Mouse (Mus musculus) MEL (cell line): ENCODE data around the gene Iscu. TPM values are rescaled to one million over a fixed set of nuclear protein-coding genes. Genes with fewer than 3 reads are reported as not detected.

Source experiments
- DNase-seq: peaks from one replicate; pipeline ENCODE4 v3.0.0; 2011; ENCODE audit warnings: low read depth, low spot score
- H3K27ac ChIP-seq: 2 replicates; pipeline ENCODE4 v1.5.1; 2012; ENCODE audit warnings: low read depth, mild to moderate bottlenecking, control low read depth, low read length, moderate library complexity; ENCODE audit not compliant: control insufficient read depth
- H3K27me3 ChIP-seq, 2 experiments: fragments of 150-350 bp in 1 of 2; sonication (generic) in 1 of 2; 2 replicates each; pipeline ENCODE4 v1.6.1; 2012; ENCODE audit warnings: low read length in 2 of 2, mild to moderate bottlenecking in 2 of 2, improper control_type of control experiment in 1 of 2, moderate library complexity in 1 of 2; ENCODE audit not compliant: insufficient read depth in 2 of 2, control insufficient read depth in 1 of 2
- H3K36me3 ChIP-seq, 2 experiments: 2 replicates each; pipeline ENCODE4 v1.6.1; 2012 to 2014; ENCODE audit warnings: low read length in 2 of 2, improper control_type of control experiment in 1 of 2, inconsistent platforms in 1 of 2, mild to moderate bottlenecking in 1 of 2; ENCODE audit not compliant: insufficient read depth in 2 of 2, control insufficient read depth in 1 of 2
- H3K4me1 ChIP-seq, 2 experiments: fragments of 150-350 bp in 1 of 2; sonication (generic) in 1 of 2; 2 replicates each; pipeline ENCODE4 v1.6.1; 2012; ENCODE audit warnings: low read length in 2 of 2, improper control_type of control experiment in 1 of 2, mild to moderate bottlenecking in 1 of 2; ENCODE audit not compliant: insufficient read depth in 2 of 2, control insufficient read depth in 1 of 2
- H3K4me3 ChIP-seq, 2 experiments: fragments of 150-350 bp in 1 of 2; sonication (generic) in 1 of 2; 2 replicates each; pipeline ENCODE4 v1.5.1; 2012; ENCODE audit warnings: low read depth in 2 of 2, low read length in 2 of 2, mild to moderate bottlenecking in 2 of 2, moderate library complexity in 2 of 2, control low read depth in 1 of 2, improper control_type of control experiment in 1 of 2; ENCODE audit not compliant: control insufficient read depth in 1 of 2, insufficient read depth in 1 of 2
- H3K79me2 ChIP-seq: 2 replicates; pipeline ENCODE4 v1.6.1; 2012; ENCODE audit warnings: mild to moderate bottlenecking, low read length, moderate library complexity; ENCODE audit not compliant: control insufficient read depth, poor library complexity, insufficient read depth
- H3K9ac ChIP-seq: 2 replicates; pipeline ENCODE4 v1.6.1; 2012; ENCODE audit warnings: low read depth, mild to moderate bottlenecking, control low read depth, low read length, moderate library complexity; ENCODE audit not compliant: control insufficient read depth, poor library complexity, severe bottlenecking
- H3K9me3 ChIP-seq: fragments of 150-350 bp; sonication (generic); replicated peaks from 2 replicates; pipeline ENCODE4 v1.6.1; 2012; ENCODE audit warnings: mild to moderate bottlenecking, low read length, improper control_type of control experiment, moderate library complexity; ENCODE audit not compliant: insufficient read depth
- BHLHE40 ChIP-seq: IDR thresholded peaks from 2 replicates; pipeline ENCODE4 v1.6.1; 2012; ENCODE audit warnings: low read depth, mild to moderate bottlenecking, inconsistent platforms, low read length, improper control_type of control experiment, borderline replicate concordance
- CHD1 ChIP-seq: IDR thresholded peaks from 2 replicates; pipeline ENCODE4 v1.6.1; 2012; ENCODE audit warnings: low read depth, mild to moderate bottlenecking, inconsistent platforms, low read length, improper control_type of control experiment
- CHD2 ChIP-seq: IDR thresholded peaks from 2 replicates; pipeline ENCODE4 v1.6.1; 2011; ENCODE audit warnings: low read length, improper control_type of control experiment
- E2F4 ChIP-seq: IDR thresholded peaks from 2 replicates; pipeline ENCODE4 v1.6.1; 2011; ENCODE audit warnings: low read depth, low read length, improper control_type of control experiment, borderline replicate concordance
- ELF1 ChIP-seq: IDR thresholded peaks from 2 replicates; pipeline ENCODE4 v1.6.1; 2014; ENCODE audit warnings: low read depth, mild to moderate bottlenecking, inconsistent platforms, low read length, improper control_type of control experiment, moderate library complexity
- EP300 ChIP-seq, 2 experiments: IDR thresholded peaks; 2 replicates each; pipeline ENCODE4 v1.6.1; 2011; ENCODE audit warnings: improper control_type of control experiment in 2 of 2, low read length in 2 of 2, low read depth in 1 of 2, mild to moderate bottlenecking in 1 of 2
- ETS1 ChIP-seq: IDR thresholded peaks from 2 replicates; pipeline ENCODE4 v1.6.1; 2012; ENCODE audit warnings: low read depth, mild to moderate bottlenecking, inconsistent platforms, low read length, improper control_type of control experiment, moderate library complexity
- GABPA ChIP-seq: IDR thresholded peaks from 2 replicates; pipeline ENCODE4 v1.6.1; 2012; ENCODE audit warnings: low read depth, mild to moderate bottlenecking, inconsistent platforms, low read length, improper control_type of control experiment, moderate library complexity
- GATA1 ChIP-seq: IDR thresholded peaks from 2 replicates; pipeline ENCODE4 v1.6.1; 2011; ENCODE audit warnings: low read depth, low read length, improper control_type of control experiment
- HCFC1 ChIP-seq: IDR thresholded peaks from 2 replicates; pipeline ENCODE4 v1.6.1; 2012; ENCODE audit warnings: low read depth, mild to moderate bottlenecking, inconsistent platforms, low read length, improper control_type of control experiment, moderate library complexity
- KAT2A ChIP-seq: conservative IDR thresholded peaks from 2 replicates; pipeline ENCODE4 v1.6.1; 2012; ENCODE audit warnings: low read depth, low read length, improper control_type of control experiment, inconsistent platforms
- MAFK ChIP-seq: IDR thresholded peaks from 2 replicates; pipeline ENCODE4 v1.6.1; 2011; ENCODE audit warnings: low read depth, mild to moderate bottlenecking, low read length, improper control_type of control experiment, borderline replicate concordance
- MYC ChIP-seq: IDR thresholded peaks from 2 replicates; pipeline ENCODE4 v1.6.1; 2011; ENCODE audit warnings: low read depth, mild to moderate bottlenecking, low read length, improper control_type of control experiment, moderate library complexity
- NRF1 ChIP-seq: IDR thresholded peaks from 2 replicates; pipeline ENCODE4 v1.6.1; 2014; ENCODE audit warnings: low read depth, mild to moderate bottlenecking, inconsistent platforms, low read length, improper control_type of control experiment, moderate library complexity; ENCODE audit not compliant: poor library complexity, insufficient read depth, severe bottlenecking
- POLR2A ChIP-seq, 2 experiments: IDR thresholded peaks; 2 replicates each; pipeline ENCODE4 v1.6.1; 2011 to 2012; ENCODE audit warnings: low read length in 2 of 2, mild to moderate bottlenecking in 2 of 2, control low read depth in 1 of 2, improper control_type of control experiment in 1 of 2, low read depth in 1 of 2, moderate library complexity in 1 of 2; ENCODE audit not compliant: control insufficient read depth in 1 of 2, insufficient read depth in 1 of 2, poor library complexity in 1 of 2
- POLR2AphosphoS2 ChIP-seq: IDR thresholded peaks from 2 replicates; pipeline ENCODE4 v1.6.1; 2011; ENCODE audit warnings: low read length, improper control_type of control experiment
- RAD21 ChIP-seq: IDR thresholded peaks from 2 replicates; pipeline ENCODE4 v1.6.1; 2011; ENCODE audit warnings: mild to moderate bottlenecking, low read depth, low read length, improper control_type of control experiment
- SIN3A ChIP-seq: IDR thresholded peaks from 2 replicates; pipeline ENCODE4 v1.6.1; 2012; ENCODE audit warnings: low read length, improper control_type of control experiment, inconsistent platforms
- SMC3 ChIP-seq: IDR thresholded peaks from 2 replicates; pipeline ENCODE4 v1.6.1; 2011; ENCODE audit warnings: low read depth, low read length, improper control_type of control experiment
- TAL1 ChIP-seq: IDR thresholded peaks from 2 replicates; pipeline ENCODE4 v1.6.1; 2012; ENCODE audit warnings: mild to moderate bottlenecking, inconsistent platforms, low read length, moderate library complexity, mixed read lengths
- TCF12 ChIP-seq: IDR thresholded peaks from 2 replicates; pipeline ENCODE4 v1.6.1; 2014; ENCODE audit warnings: low read depth, mild to moderate bottlenecking, inconsistent platforms, low read length, improper control_type of control experiment, moderate library complexity
- UBTF ChIP-seq: IDR thresholded peaks from 2 replicates; pipeline ENCODE4 v1.6.1; 2012; ENCODE audit warnings: low read depth, mild to moderate bottlenecking, inconsistent platforms, low read length, improper control_type of control experiment, moderate library complexity, borderline replicate concordance; ENCODE audit not compliant: insufficient read depth
- USF1 ChIP-seq: IDR thresholded peaks from 2 replicates; pipeline ENCODE4 v1.6.1; 2014; ENCODE audit warnings: low read depth, mild to moderate bottlenecking, inconsistent platforms, low read length, improper control_type of control experiment, moderate library complexity
- USF2 ChIP-seq, 2 experiments: IDR thresholded peaks; 2 replicates each; pipeline ENCODE4 v1.6.1; 2011 to 2012; ENCODE audit warnings: improper control_type of control experiment in 2 of 2, low read length in 2 of 2, borderline replicate concordance in 1 of 2, inconsistent platforms in 1 of 2, low read depth in 1 of 2, mild to moderate bottlenecking in 1 of 2; ENCODE audit not compliant: insufficient read depth in 1 of 2
- ZKSCAN1 ChIP-seq: IDR thresholded peaks from 2 replicates; pipeline ENCODE4 v1.6.1; 2012; ENCODE audit warnings: low read depth, mild to moderate bottlenecking, inconsistent platforms, low read length, improper control_type of control experiment, moderate library complexity
- polyA plus RNA-seq, 2 experiments: library from polyadenylated mRNA; stranded (reverse) in 1 of 2; unstranded in 1 of 2; fragments of >175 nt in 1 of 2; fragments of >200 nt in 1 of 2; gene quantifications; 2 replicates each; pipeline versions ENCODE4 v1.2.1 to v1.2.4; 2012; ENCODE audit warnings: low replicate concordance in 2 of 2, low read depth in 1 of 2; ENCODE audit not compliant: insufficient read length in 2 of 2, insufficient read depth in 1 of 2, missing spikeins in 1 of 2
- total RNA-seq: library from RNA; depleted of rRNA; stranded (reverse); fragments of 300-350 nt; gene quantifications from 2 replicates; pipeline ENCODE4 v1.2.3, GENCODE M21; 2012

Gene Iscu
- total and polyA plus RNA-seq, 3 experiments: 95.7 to 150 TPM; not detected in 1

DNA sequence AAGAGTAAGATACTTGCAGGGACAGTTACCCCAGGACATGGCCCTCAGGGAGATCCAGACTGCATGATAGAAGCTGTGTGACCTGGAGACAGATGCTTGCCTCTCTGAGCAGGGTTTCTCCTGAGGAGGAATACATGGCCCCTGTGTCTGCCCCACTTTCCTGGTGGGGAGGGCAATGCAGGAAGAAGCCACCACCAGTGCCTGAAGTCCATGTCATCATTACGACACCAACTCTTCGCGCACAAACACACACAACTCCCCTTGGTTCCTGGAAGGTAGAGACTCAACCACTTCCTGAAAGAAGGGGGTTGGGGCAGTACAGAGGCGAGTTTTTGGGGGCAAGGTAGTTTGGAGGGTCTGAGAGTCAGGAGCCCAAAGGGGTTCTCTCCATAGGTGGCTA is 51.7 kb downstream of the Iscu start:
- Histone ChIP-seq H3K4me1 (peaks cover 0 to 8% of the 10 kb centered on the region in 2 experiments; a peak in 1 of 4 replicates), H3K27ac (no peak overlapping the region), H3K4me3 (no peak overlapping the region), H3K79me2 (peaks cover 3% of the 10 kb centered on the region; the same call in 1 of the 2 replicates), H3K9me3 (no peaks in the 10 kb centered on the region), H3K36me3 (no peaks in the 10 kb centered on the region), H3K9ac (no peak overlapping the region), H3K27me3 (no peaks in the 10 kb centered on the region)
- no peak for DNase-seq
- no peak for TF ChIP-seq CHD2
- no peak for TF ChIP-seq NRF1
- TF ChIP-seq ELF1: no peak
- TF ChIP-seq E2F4: no peak
- no peak for TF ChIP-seq UBTF
- no peak for TF ChIP-seq EP300 (IDR thresholded peaks at IDR 0.05; ENCODE audit: low read depth in 1 of 2, low read length in 2 of 2)
- no peak for TF ChIP-seq ETS1
- TF ChIP-seq POLR2A (IDR thresholded peaks at IDR 0.05; ENCODE audit: control insufficient read depth in 1 of 2, insufficient read depth in 1 of 2, low read depth in 1 of 2, low read length in 2 of 2, poor library complexity in 1 of 2): no peak
- no peak for TF ChIP-seq MAFK
- no peak for TF ChIP-seq USF2 (IDR thresholded peaks at IDR 0.05; ENCODE audit: borderline replicate concordance in 1 of 2, insufficient read depth in 1 of 2, low read depth in 1 of 2, low read length in 2 of 2)
- TF ChIP-seq CHD1: no peak
- no peak for TF ChIP-seq KAT2A
- no peak for TF ChIP-seq SMC3
- no peak for TF ChIP-seq POLR2AphosphoS2
- no peak for TF ChIP-seq HCFC1
- no peak for TF ChIP-seq RAD21
- TF ChIP-seq USF1: no peak
- no peak for TF ChIP-seq GATA1

DNA sequence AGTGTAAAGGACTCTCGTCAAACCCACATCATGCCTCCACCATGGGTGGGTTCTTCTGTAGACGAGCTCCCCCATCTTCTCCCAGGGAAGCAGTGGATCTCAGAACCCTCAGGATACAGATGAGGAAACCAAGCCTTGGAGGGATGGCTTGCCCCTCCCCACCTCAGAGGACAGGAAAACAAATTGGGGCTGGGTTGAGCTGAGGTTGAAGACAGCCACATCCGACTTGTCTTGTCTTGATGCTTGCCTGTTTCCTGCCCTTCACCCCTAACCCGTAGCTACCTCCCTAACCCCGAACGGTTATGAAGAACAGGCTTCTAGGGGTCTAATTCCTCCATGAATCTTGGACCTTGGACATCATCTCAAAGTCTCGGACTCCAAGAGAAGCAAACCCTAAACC is 53.0 kb downstream of the Iscu start:
- Histone ChIP-seq H3K4me3 (no peak overlapping the region), H3K9me3 (no peaks in the 10 kb centered on the region), H3K36me3 (peaks cover 0 to 4% of the 10 kb centered on the region in 2 experiments; a peak in 2 of 4 replicates), H3K27ac (no peak overlapping the region), H3K9ac (no peak overlapping the region), H3K4me1 (peaks cover 0 to 10% of the 10 kb centered on the region in 2 experiments; a peak in 2 of 4 replicates), H3K27me3 (no peaks in the 10 kb centered on the region)
- no peak for TF ChIP-seq GATA1
- no peak for TF ChIP-seq SMC3
- TF ChIP-seq EP300 (IDR thresholded peaks at IDR 0.05; ENCODE audit: low read depth in 1 of 2, low read length in 2 of 2): no peak
- TF ChIP-seq GABPA: no peak
- no peak for TF ChIP-seq BHLHE40
- no peak for TF ChIP-seq ZKSCAN1
- TF ChIP-seq TCF12: no peak
- TF ChIP-seq MYC: no peak
- no peak for TF ChIP-seq TAL1
- TF ChIP-seq SIN3A: no peak
- TF ChIP-seq, all 39 proteins: peak for 0
- H3K79me2 ChIP-seq: peaks cover 5% of the 10 kb centered on the region
- DNase-seq: no peak
